Mouse (Mus musculus): Measurements from ENCODE around the gene Mcee.

The Mcee gene

DNA sequence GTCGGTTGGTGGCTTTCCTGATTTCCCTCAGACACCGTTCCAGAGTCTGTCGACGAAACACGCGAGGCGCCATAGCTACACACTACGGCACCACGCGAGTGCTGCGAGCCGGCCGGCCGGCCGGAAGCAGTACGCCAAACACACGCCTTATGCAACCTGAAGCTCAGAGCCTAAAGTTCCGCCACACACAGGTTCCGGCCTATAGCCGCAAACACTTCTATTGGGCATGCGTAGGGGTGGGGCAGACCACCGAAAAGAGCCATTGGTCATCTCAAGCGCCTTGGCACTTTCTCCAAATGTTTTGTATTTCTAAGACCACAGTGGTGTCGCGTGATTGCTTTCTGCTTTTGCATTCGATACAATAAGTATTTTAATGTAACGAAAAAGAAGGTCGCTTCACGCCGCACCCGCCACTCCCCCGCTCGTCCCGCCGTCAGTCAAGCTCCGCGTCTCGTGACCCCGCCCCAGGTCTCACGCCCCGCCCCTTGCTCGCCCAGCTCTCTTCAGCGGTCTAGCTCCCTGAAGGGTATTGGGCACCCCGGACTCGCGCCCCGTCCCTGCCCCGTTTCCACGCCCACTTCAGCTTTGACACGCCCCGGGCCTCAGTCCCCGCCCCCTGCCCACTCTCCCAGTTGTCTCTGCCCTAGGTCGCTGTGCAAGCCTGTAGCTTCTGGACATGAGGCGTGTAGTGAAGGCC lies at the start of gene Mcee, which contains the start of gene Mphosph10:
TSS of gene Mcee (plus strand) at position 486 of the 697 bp plus-strand sequence.
TSS of gene Mphosph10 (minus strand) at position 147 of the 697 bp plus-strand sequence.
- DNase-seq (ENCODE audit: low spot score), result peak; percentile 90

GRCm38 (mm10) chr7:64347813-64348212 lies 44.6 kb upstream of the Mcee start:
- no peak for DNase-seq (ENCODE audit: low spot score)

DNA sequence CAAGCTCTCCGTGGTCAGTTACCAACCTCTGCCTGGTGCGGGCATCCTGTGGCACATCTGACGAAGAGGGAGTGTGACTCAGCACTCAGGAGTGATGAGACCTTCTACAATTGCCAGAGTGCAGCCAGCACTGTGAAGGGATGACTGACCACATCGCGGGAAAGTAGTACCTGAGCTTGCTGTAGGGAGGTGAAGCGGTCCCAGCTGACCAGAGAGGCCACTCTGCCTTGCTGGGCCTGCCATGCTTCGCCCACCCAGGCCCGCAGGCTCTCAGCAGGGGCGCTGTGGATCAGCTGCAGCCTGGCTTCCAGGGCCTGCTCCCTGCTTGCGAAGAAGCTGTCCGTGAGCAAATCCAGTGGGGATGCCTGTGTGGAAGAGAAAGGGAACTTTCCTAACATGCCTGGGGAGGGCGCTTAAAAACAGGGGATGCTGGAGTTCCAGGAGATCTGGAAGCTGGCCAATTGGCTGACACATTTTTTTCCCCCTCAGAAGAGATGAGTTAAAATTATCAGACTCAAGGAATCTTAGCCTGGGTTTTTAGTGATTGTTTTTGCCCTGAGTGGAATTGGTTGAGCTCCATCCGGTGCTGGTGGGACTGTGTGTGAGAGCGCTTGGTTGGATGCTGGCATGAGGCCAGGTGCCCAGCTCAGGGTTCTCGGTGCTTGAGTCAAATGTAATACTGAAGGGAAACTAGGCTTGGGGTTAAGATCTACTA lies 43.1 kb upstream of the Mcee start:
- no peak for DNase-seq (ENCODE audit: low spot score)

DNA sequence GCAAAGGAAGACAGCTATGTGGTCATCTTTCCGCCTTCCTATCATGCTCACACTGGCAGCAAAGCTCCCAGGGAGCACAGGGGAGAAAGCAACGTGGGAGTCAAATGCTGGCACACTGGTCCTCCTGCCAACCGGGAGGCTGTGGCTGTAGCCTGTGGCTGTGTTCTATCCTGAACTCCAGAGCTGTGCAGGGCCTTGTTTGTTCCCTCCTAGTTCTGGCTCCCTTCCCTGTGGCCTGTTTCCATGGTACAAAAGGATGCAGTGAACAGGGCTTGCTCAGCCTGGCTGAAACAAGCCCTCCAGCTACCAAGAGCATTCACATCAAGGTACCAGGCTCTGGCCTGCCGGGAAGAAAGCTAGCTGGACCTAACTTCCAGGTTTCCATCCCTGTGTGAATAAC lies 41.3 kb upstream of the Mcee start:
- no peak for DNase-seq (ENCODE audit: low spot score)

DNA sequence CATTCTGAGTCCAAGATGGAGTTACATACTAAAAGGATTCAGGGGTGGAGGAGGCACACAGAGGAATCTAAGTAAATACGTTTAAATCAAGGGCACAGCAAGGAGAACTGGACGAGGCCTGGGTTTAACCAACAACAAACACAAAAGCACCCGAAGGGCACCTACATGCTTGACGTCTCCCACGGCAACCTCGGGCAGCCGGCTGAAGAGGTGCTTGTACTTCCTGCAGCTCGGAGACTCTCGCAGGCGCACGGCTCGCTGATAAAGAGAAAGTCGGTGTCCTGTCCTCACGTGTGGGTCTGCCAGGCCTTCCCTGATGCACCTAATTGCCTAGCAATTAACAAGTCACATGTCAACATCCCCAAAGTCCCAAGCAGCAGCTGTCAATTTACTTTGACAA lies 38.2 kb upstream of the Mcee start:
- no peak for DNase-seq (ENCODE audit: low spot score)

DNA sequence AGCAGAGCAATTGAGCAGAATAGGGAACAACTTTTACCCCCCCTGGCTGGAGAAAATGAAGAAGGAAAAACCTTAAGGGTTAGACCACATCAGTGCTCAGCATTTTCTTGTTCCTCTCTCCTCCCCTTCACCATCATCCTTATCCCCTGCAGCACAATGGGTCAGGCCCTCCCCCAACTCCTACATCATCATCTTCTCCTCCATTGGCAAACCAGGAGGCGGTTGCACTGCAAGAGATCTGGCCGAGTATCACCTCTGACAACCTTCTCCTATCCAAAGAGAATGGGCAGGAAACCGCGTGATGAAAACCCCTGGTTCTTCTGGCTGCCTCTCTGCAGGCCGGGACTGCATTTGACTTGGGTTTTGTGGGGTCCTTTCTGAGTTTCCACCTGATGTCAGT lies 35.7 kb upstream of the Mcee start:
- no peak for DNase-seq (ENCODE audit: low spot score)

GRCm38 (mm10) chr7:64357405-64357804 lies 35.0 kb upstream of the Mcee start:
- no peak for DNase-seq (ENCODE audit: low spot score)

DNA sequence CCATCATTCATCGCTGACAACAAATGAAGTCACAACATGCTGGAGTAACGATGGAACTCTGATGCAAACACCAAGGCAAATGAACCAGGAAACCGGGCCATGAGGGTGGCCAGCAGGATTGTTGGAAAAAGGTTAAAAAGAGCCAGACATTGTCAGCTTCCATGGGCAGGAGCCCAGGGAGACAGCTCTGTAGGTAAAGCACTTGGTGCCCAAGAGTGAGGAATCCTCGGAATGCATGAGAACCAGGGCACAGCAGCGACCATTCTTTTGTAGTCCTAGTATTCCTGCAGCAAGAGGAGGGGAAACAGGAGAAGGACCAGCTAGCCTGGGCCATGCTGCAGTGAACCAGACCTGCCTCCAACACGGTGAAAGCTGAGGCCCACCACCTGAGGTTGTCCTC lies 33.7 kb upstream of the Mcee start:
- DNase-seq (ENCODE audit: low spot score), result no peak

- DNase-seq (ENCODE audit: low spot score), result no peak
Observed at GRCm38 (mm10) chr7:64359943-64360585, 32.3 kb upstream of the Mcee start.

GRCm38 (mm10) chr7:64360586-64360945 lies 31.8 kb upstream of the Mcee start:
- no peak for DNase-seq (ENCODE audit: low spot score)

DNA sequence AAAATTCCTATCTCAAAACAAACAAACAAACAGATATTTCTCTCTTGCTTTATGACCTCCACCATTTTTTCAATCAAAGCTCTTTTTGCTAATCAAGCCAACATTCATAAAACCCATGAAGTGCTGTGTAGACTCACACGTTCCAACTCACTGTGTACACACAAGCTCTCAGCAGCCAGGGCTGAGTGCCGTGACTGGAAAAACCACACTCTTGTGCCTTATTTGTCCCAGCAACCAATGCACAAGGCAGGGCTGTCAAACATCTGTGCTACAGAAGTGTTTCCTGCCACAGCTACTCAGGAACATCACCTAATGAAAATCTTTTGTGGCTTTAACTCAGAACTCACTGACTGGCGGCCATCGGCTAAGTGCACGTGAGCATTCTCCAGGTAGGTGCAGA lies 26.5 kb upstream of the Mcee start:
- no peak for DNase-seq (ENCODE audit: low spot score)

- no peak for DNase-seq (ENCODE audit: low spot score)
Observed at GRCm38 (mm10) chr7:64369841-64370240, 22.6 kb upstream of the Mcee start.

GRCm38 (mm10) chr7:64371940-64372878 lies 20.2 kb upstream of the Mcee start:
- no peak for DNase-seq (ENCODE audit: low spot score)

DNA sequence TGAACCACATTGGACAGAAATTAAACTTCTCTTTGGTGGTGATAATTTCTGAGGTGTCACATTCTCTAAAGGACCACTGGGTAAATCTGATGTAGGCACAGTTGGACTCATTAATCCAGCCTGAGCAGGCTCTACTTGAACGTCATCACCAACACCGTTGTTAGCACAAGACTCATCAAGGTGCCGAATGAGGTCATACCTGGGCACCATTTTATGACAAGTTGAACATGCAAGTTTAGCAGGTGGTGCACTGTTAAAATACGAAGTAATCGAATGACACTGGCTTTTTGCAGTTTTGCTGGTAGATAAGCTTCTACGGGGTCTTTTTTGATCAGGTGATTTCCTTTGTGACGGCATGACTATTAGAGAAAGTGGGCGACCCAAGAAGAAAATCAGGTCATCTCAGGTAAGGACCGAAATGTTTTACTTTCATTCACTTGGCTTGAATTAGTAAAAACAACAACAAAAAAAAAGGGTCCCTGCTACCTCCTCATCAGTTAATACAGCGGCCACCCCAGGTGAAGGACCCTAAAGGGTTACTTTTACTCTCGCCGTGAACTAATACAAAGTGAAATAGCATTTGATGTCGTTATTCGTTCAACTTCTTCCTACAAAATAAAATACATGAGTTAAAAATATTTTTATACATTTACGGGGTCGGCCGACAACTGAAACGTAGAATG lies 19.1 kb upstream of the Mcee start:
- no peak for DNase-seq (ENCODE audit: low spot score)

GRCm38 (mm10) chr7:64373830-64374562 lies 18.4 kb upstream of the Mcee start, which contains the start of gene Fan1:
TSS of gene Fan1 (minus strand) at chr7:64374095.
- peak; percentile 92 for DNase-seq (ENCODE audit: low spot score)

DNA sequence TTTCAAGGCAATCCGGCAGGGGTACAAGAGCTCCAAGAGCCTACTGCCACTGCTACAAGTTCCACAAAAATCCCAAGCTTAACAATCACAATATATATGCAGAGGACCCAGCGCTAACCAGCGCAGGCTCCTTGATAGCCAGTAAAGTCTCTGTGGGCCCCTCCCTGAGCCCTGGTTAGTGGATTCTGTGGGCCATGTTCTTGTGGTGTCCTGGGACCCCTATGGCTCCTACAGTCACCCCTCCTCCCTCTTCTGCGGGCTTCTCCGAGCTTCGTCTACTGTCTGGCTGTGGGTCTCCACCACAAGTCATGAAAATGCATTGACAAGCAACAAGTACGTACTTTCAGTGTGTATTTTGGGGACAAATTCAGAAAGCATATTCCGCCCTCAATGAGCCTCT lies 928 bp upstream of the Mcee start:
- DNase-seq (ENCODE audit: low spot score), result no peak

DNA sequence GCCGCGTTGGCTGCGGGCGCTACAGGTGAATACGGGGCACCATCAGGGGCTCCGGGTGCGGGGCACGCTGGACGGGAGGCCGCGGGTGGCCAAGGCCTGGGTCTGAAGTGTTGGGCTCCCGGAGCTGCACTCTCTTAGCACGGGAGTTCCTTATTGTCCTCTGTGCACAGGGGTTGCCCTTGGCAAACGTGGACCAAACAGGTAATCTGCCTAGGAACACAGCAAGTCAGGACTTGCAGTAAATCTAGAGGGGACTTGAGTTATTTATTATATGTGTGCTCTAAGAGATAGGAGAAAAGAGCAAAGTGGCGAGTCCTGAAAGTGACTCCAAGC lies 378 bp downstream of the Mcee start:
- DNase-seq (ENCODE audit: low spot score), result no peak

DNA sequence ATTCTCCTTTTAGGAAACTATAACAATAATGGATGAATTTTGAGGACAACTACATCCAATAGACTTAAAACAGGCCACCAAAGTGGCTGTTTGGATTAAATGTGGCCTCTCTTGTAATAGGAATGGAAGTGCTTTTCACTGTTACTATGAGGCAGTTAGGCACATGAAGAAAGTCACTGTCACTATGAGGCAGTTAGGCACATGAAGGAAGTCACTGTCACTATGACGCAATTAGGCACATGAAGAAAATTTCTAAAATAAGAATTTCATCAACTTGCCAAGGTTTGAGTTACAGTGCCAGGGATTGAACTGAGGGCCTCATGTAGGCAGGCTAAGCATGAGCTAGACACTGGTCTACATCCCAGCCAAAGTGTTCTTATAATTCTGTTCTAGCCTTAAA lies 8.3 kb downstream of the Mcee start:
- DNase-seq (ENCODE audit: low spot score), result no peak

- DNase-seq (ENCODE audit: low spot score), result no peak
Observed at GRCm38 (mm10) chr7:64402452-64402851, 10.0 kb downstream of the Mcee start.

- no peak for DNase-seq (ENCODE audit: low spot score)
Observed at GRCm38 (mm10) chr7:64403989-64404388, 11.6 kb downstream of the Mcee start.

- DNase-seq (ENCODE audit: low spot score), result no peak
Observed at GRCm38 (mm10) chr7:64424861-64425260, 32.5 kb downstream of the Mcee start.

Measured in ovary, postnatal 10 days (tissue).